Mouse (Mus musculus) liver, embryonic 15.5 days (tissue): ENCODE data around the gene Cacna1c. TPM values are rescaled to one million over a fixed set of nuclear protein-coding genes. Genes with fewer than 3 reads are reported as not detected.

Experiments
- ATAC-seq: fragments of 200-750 bp; cut with Nextera tagmentation; 2 replicates; pipeline ENCODE4 v1.8.0; 2017; ENCODE audit warnings: moderate number of reproducible peaks, mild to moderate bottlenecking, moderate library complexity; ENCODE audit not compliant: insufficient read depth
- H3K27ac ChIP-seq: fragments of 300-500 bp; sonication (generic); replicated peaks from 2 replicates; pipeline ENCODE4 v1.5.1; 2015; ENCODE audit warnings: mild to moderate bottlenecking, inconsistent platforms
- H3K27me3 ChIP-seq: fragments of 300-500 bp; sonication (generic); 2 replicates; pipeline ENCODE4 v1.6.1; 2015; ENCODE audit warnings: mild to moderate bottlenecking, inconsistent platforms
- H3K36me3 ChIP-seq: fragments of 300-500 bp; sonication (generic); replicated peaks from 2 replicates; pipeline ENCODE4 v1.6.1; 2015; ENCODE audit warnings: moderate library complexity, mild to moderate bottlenecking, inconsistent platforms
- H3K4me1 ChIP-seq: fragments of 300-500 bp; sonication (generic); replicated peaks from 2 replicates; pipeline ENCODE4 v1.6.1; 2015; ENCODE audit warnings: inconsistent platforms
- H3K4me2 ChIP-seq: fragments of 300-500 bp; sonication (generic); 2 replicates; pipeline ENCODE4 v1.6.1; 2015; ENCODE audit warnings: moderate library complexity, mild to moderate bottlenecking, inconsistent platforms
- H3K4me3 ChIP-seq: fragments of 300-500 bp; sonication (generic); replicated peaks from 2 replicates; pipeline ENCODE4 v1.5.1; 2015; ENCODE audit warnings: mild to moderate bottlenecking, inconsistent platforms
- H3K9ac ChIP-seq: fragments of 300-500 bp; sonication (generic); 2 replicates; pipeline ENCODE4 v1.6.1; 2015; ENCODE audit warnings: moderate library complexity, mild to moderate bottlenecking, inconsistent platforms
- H3K9me3 ChIP-seq: fragments of 300-500 bp; sonication (generic); replicated peaks from 2 replicates; pipeline ENCODE4 v1.6.1; 2016; ENCODE audit warnings: inconsistent platforms
- WGBS: fragments of 180-500 bp; shearing (Covaris S2); methylation state at CpG from one replicate; pipeline ENCODE4 v1.1.7; 2015; ENCODE audit warnings: mixed read lengths; ENCODE audit not compliant: insufficient replicate concordance; 5-methylcytosine and 5-hydroxymethylcytosine counted together
- polyA plus RNA-seq: library from polyadenylated mRNA; unstranded; fragments of >200 nt; fragmentation: Nextera tagmentation; extraction: Ambion mirVana; gene quantifications from 2 replicates; pipeline ENCODE4 v1.2.1, GENCODE M21; 2015

Cacna1c gene
- polyA plus RNA-seq, 1 experiment from 2014 or later: 0.41 TPM

DNA sequence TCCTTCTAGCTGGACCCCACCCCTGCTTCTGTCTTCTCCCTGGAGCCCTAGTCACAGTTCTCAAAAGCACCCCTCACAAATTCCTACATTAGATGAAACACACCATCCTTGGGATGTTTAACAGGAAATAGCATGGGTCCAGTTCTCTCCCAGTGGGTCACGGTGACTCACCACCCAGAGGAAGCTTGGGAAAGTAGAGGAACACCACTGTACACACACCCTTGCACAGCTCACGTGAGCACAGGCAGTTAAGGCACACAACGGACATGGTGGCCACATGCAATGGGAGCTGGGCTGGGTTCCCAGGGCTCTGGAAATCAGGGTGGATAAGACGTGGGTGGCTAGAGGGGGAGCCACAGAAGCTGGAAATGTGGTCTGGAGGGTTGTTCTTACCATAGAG lies 566.2 kb downstream of the Cacna1c start:
- H3K4me3 ChIP-seq: no peak overlapping the region
- no peaks in the 10 kb centered on the region for H3K36me3 ChIP-seq
- H3K9ac ChIP-seq: no peak overlapping the region
- no peaks in the 10 kb centered on the region for H3K27me3 ChIP-seq
- no peaks in the 10 kb centered on the region for H3K4me1 ChIP-seq
- no peak for ATAC-seq
- no peak overlapping the region for H3K4me2 ChIP-seq
- H3K27ac ChIP-seq: no peak overlapping the region
- H3K9me3 ChIP-seq: no peaks in the 10 kb centered on the region
- 38% methylated on average over 4 of the region's 4 CpGs for WGBS

DNA sequence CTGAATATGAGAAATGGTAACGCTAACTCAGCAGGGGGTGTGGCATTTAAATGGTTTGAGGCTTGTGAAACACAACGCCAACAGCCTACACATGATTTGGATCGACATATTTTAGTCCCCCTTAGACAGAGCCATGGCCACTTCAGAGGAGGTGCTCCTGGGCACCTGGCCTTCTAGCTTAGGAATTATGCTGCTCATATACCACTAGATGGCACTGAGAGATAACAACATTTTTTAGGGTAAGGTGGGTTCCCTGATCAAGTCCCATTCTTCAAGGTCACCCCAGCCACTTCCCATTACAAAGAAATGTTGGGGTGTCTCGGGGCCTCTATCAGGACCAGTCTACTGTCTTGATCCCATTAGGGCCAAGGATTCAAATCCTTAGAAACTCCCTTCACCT lies 570.0 kb downstream of the Cacna1c start:
- Histone ChIP-seq H3K27ac (no peak overlapping the region), H3K36me3 (no peaks in the 10 kb centered on the region), H3K27me3 (no peaks in the 10 kb centered on the region), H3K9ac (no peak overlapping the region), H3K4me2 (no peak overlapping the region), H3K4me3 (no peak overlapping the region), H3K9me3 (no peaks in the 10 kb centered on the region), H3K4me1 (no peaks in the 10 kb centered on the region)
- 44% methylated on average over 4 of the region's 4 CpGs for WGBS
- ATAC-seq: no peak

DNA sequence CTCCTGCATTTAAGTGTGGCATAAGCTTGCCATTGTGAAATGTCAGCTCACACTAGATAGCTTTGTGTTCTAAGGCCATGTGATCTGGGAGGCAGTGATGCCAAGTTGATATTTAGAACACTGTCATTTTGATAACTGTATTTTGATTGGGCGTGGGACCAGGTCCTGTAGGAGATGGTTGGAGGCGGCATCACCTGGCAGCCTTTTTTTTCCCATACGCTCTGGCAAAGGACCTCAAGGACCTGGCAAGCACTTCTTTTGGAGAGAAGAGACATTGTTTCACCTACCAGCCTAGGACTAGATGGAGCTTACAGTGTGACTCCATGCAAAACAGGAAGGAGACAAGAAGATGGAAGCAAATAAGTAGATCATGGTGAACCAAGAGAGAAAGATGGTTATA lies 572.6 kb downstream of the Cacna1c start:
- Histone ChIP-seq H3K9ac (no peak overlapping the region), H3K9me3 (no peaks in the 10 kb centered on the region), H3K4me3 (no peak overlapping the region), H3K4me1 (no peaks in the 10 kb centered on the region), H3K27me3 (no peaks in the 10 kb centered on the region), H3K4me2 (no peak overlapping the region), H3K27ac (no peak overlapping the region), H3K36me3 (no peaks in the 10 kb centered on the region)
- no peak for ATAC-seq
- 80% methylated on average over 3 of the region's 3 CpGs for WGBS

DNA sequence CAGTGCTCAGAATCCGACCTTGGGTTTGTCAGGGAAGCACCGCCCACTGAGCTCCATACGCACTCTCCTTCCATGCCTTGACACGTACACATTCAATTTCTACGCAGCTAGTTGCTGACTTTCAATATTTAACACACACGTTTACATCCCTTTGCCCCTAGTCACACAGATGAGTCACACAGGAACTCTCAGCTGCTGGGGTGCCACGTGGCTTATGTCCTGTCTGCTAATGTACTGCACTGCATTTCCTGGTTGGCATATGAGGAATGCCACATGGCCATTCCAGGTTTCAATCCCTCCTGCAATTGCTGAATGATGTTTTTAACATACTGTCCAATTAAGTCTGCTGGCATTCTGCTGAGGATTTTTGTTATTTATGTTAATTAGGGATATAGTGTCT lies 574.4 kb downstream of the Cacna1c start:
- 24% methylated on average over 7 of the region's 7 CpGs for WGBS
- Histone ChIP-seq H3K27ac (no peak overlapping the region), H3K9ac (no peak overlapping the region), H3K4me2 (no peak overlapping the region), H3K36me3 (no peaks in the 10 kb centered on the region), H3K4me3 (no peak overlapping the region), H3K9me3 (no peaks in the 10 kb centered on the region), H3K27me3 (no peaks in the 10 kb centered on the region), H3K4me1 (no peaks in the 10 kb centered on the region)
- no peak for ATAC-seq

DNA sequence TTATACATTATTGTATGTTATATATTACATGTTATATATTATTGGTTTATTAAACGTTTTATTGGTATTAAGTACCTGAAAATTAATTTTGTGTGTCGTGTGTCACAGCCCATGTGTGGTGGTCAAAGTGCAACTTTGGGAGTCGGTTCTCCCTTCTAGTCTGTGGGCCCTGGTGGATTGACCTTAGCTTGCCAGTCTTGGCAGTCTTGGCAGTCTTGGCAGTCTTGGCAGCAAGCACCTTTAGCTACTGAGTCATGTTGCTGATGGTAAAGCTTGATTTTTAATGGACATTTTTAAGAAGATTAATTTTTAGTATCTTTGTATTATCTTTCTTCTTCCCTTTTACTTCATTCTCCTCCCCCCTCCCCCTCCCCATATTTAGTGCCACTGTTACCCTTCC lies 574.8 kb downstream of the Cacna1c start:
- Histone ChIP-seq H3K36me3 (no peaks in the 10 kb centered on the region), H3K4me1 (no peaks in the 10 kb centered on the region), H3K9me3 (no peaks in the 10 kb centered on the region), H3K27me3 (no peaks in the 10 kb centered on the region), H3K27ac (no peak overlapping the region), H3K9ac (no peak overlapping the region), H3K4me2 (no peak overlapping the region), H3K4me3 (no peak overlapping the region)
- ATAC-seq: no peak
- WGBS: 74% methylated on average over 3 of the region's 3 CpGs

DNA sequence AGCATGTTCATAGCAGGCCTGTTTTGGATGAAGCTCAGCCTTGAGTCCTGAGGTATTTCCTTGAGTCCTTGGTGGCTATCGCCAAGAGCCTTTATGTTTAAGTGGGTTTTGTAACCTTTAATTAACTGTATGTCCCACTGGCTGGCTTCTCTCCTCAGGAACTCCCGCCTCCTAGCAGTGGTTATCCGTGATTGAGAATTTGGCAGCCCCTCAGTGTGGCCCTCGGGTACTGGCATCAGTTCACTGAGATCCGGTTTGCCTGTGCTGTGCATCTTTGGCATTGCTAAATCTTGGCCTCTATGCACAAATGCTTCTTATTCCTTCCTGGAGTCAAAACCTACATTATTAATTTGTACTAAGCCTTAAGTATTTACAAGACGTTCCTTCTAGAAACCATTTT lies 587.3 kb downstream of the Cacna1c start:
- no peaks in the 10 kb centered on the region for H3K4me1 ChIP-seq
- H3K9ac ChIP-seq: no peak overlapping the region
- H3K9me3 ChIP-seq: no peaks in the 10 kb centered on the region
- WGBS: 62% methylated on average over 6 of the region's 6 CpGs
- H3K27ac ChIP-seq: no peak overlapping the region
- no peaks in the 10 kb centered on the region for H3K36me3 ChIP-seq
- no peak overlapping the region for H3K4me2 ChIP-seq
- no peak for ATAC-seq
- H3K27me3 ChIP-seq: no peaks in the 10 kb centered on the region
- no peak overlapping the region for H3K4me3 ChIP-seq

DNA sequence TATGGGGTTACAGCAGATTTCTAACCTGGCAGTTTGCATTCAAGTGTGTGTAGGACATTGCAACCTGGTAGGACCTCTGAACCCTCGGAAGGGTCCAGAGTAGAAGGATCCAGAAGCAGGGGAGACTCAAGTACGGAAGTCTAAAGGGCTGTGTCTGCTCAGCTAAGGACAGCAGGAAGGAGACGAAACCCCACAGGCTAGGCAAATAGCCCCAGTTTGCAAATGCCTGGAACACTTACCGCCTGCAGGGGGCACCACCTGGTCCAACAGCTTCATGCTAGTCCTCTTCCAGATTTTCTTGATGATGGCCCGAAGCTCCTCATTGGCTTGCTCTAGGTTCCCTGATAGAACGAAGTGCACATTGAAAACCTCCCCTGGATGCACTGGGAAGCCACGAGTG lies 590.2 kb downstream of the Cacna1c start:
- WGBS: 45% methylated on average over 7 of the region's 7 CpGs
- no peak for ATAC-seq
- H3K9me3 ChIP-seq: no peaks in the 10 kb centered on the region
- H3K27ac ChIP-seq: no peak overlapping the region
- no peaks in the 10 kb centered on the region for H3K27me3 ChIP-seq
- H3K4me2 ChIP-seq: no peak overlapping the region
- no peaks in the 10 kb centered on the region for H3K4me1 ChIP-seq
- no peak overlapping the region for H3K9ac ChIP-seq
- no peaks in the 10 kb centered on the region for H3K36me3 ChIP-seq
- H3K4me3 ChIP-seq: no peak overlapping the region

DNA sequence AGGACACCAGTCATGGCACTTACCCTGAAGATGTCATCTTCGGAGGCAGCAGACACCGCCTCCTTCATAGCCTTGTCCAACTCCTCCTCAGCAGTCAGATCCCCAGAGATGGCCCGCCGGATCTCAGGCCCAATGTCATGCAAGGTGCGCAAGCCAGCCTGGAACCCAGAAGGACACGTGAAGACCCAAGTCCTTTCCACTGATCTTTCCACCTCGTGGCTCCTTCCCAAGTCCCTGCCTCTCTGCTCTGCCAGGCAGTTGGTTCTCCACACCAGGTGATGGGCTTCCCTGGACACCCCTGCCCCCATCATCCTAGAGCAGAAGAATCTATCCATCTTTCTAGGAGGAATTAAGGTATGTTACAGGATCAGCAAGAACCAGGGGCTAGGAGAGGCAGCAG lies 592.4 kb downstream of the Cacna1c start:
- Histone ChIP-seq H3K27ac (no peak overlapping the region), H3K27me3 (no peaks in the 10 kb centered on the region), H3K9ac (no peak overlapping the region), H3K4me3 (no peak overlapping the region), H3K4me2 (no peak overlapping the region), H3K36me3 (no peaks in the 10 kb centered on the region), H3K9me3 (no peaks in the 10 kb centered on the region), H3K4me1 (no peaks in the 10 kb centered on the region)
- ATAC-seq: no peak
- WGBS: 70% methylated on average over 7 of the region's 7 CpGs

DNA sequence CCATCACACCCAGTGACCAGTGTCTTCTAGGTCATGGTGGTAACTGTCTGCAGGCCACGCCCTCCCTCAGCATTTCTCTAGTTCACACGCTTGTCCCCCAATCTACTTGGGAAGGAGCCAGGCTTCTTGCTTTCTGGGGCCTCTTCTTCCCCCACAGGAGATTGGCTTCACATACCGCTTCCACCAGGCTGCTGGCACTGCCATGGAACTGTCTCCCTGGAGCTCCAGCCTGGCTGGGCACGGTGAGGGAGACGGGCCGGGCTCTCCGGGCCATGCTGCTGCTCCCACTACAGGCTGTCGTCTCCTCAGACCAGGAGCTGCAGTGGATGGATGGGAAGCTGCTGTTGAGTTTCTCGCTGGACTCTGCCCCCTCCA lies 600.5 kb downstream of the Cacna1c start:
- H3K36me3 ChIP-seq: no peaks in the 10 kb centered on the region
- H3K4me3 ChIP-seq: no peak overlapping the region
- H3K4me2 ChIP-seq: no peak overlapping the region
- 72% methylated on average over 9 of the region's 9 CpGs for WGBS
- no peak overlapping the region for H3K27ac ChIP-seq
- H3K4me1 ChIP-seq: peaks cover 9% of the 10 kb centered on the region; the same call in 1 of the 2 replicates
- H3K9ac ChIP-seq: no peak overlapping the region
- ATAC-seq: no peak
- no peaks in the 10 kb centered on the region for H3K9me3 ChIP-seq
- H3K27me3 ChIP-seq: peaks cover 52% of the 10 kb centered on the region

DNA sequence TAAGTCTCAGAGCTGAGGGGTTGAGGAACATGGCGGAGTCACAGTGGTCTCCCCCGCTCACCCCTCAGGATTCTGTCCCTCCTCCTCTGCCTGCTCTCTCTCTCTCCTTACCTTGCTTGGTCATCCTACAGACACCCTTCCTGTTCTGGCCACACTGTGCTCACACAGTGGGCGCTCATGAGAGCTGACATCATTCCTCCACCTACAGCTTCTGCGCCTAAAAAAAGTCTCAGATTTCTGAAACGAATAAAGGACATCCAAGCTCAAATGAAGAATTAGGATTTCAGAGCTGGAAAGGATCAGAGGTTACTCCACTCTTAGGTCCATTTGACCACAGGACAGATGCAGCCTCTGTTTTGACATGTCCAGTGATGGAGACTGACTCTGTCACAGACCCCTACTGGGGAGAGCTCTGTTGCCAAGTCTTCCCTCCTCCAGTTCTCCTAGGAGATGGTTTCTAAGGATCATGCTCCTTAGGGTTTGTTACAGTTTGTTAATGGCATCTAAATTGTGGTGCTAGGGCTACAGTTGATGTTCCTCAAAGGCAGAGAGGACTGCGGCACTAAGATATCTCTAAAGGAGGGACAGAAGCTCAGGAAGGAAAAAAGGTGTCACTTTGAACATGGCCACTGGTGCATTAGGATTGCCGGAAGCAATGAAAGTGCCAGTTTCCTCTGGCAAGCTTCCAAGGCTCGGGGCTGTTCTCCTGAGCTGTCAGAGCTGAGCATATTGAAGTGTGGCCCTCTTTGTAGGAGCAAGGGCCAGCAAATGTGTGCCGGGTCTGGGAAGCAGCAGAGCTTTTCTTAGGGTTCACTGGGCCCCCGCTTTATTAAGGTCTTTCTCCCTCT lies 601.2 kb downstream of the Cacna1c start:
- H3K4me3 ChIP-seq: no peak overlapping the region
- no peak overlapping the region for H3K9ac ChIP-seq
- no peak for ATAC-seq
- H3K36me3 ChIP-seq: no peaks in the 10 kb centered on the region
- no peak overlapping the region for H3K4me2 ChIP-seq
- peaks cover 52% of the 10 kb centered on the region for H3K27me3 ChIP-seq
- peaks cover 9% of the 10 kb centered on the region; the same call in 1 of the 2 replicates for H3K4me1 ChIP-seq
- no peaks in the 10 kb centered on the region for H3K9me3 ChIP-seq
- WGBS: 61% methylated on average over 10 of the region's 10 CpGs
- H3K27ac ChIP-seq: no peak overlapping the region

DNA sequence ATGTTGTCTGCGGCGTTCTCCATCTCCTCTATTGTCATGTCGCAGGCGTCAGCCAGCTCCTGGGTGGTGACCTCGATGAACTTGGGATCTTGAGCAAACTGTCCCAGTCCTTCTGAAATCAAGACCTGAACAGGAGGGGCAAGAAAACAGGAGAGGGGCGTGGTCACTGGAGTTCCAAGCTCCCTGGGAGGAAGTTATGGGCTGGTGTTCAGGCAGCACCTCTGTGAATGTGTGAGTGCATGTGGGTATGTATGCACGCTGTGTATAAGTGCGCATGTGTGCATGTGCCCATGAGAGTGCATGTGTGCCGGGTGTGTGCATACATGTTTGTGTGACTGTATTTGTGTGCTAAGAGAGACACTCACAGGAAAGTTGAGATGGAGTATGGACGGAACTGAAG lies 602.1 kb downstream of the Cacna1c start:
- ATAC-seq: no peak
- no peak overlapping the region for H3K9ac ChIP-seq
- peaks cover 52% of the 10 kb centered on the region for H3K27me3 ChIP-seq
- no peaks in the 10 kb centered on the region for H3K9me3 ChIP-seq
- WGBS: 22% methylated on average over 10 of the region's 10 CpGs
- H3K4me1 ChIP-seq: peaks cover 9% of the 10 kb centered on the region; the same call in 1 of the 2 replicates
- H3K36me3 ChIP-seq: no peaks in the 10 kb centered on the region
- H3K27ac ChIP-seq: no peak overlapping the region
- peak overlapping the region; percentile 68 for H3K4me2 ChIP-seq
- H3K4me3 ChIP-seq: peak overlapping the region; percentile 44; the same call in 1 of the 2 replicates
